Mouse (Mus musculus): ENCODE data around the gene Aqp2. TPM values are rescaled to one million over a fixed set of nuclear protein-coding genes. Genes with fewer than 3 reads are reported as not detected.

Aqp2 gene
- polyA plus RNA-seq, 1 experiment from 2014 or later = not detected

DNA sequence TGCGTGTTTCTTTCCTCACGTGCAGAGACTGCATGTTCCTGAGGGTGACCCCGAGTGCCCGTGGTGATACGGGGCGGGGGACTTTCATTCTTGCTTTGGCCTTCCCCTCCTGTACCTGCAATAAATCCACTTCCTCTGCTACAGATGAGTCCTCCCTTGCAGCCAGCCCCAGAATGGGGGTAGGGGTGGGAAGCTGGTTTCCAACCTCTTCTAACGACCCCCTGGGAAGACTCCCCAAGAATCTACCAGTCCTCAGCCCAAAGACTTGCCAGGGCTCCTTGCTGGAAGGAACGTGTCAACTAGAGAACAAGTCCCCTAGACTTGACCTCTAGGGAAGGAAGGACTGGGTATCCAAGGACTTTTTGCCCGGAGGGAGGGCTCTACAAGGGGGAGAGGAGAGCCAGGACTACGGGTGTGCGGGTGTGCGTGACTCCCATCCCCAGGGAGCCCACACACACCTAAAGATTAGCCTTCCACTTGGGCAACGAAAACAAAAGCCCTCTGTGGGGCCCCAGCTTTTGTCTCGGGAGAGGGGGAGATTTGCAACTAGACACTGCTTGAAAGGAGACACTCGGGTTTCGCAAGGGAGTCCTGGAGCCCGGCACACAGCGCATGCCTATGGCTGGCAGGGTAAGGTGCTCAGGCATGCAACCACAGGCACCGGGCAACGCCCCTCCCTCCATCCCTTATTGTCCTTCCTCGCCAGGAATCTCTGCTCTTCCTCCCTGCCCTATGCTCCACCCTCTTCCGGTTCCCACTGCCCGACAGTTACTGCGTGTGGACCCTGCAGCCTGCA is 5.8 kb downstream of the Aqp2 start:
- H3K4me3 ChIP-seq (ENCODE audit: low read depth, low read length) = peak overlapping the region; percentile 31; the same call in 1 of the 2 replicates
- no peak overlapping the region for H3K27ac ChIP-seq (replicated peaks)
- peaks cover 27% of the 10 kb centered on the region for H3K27me3 ChIP-seq (ENCODE audit: control insufficient read depth, insufficient read depth, low read length)
- H3K4me1 ChIP-seq (replicated peaks; ENCODE audit: control insufficient read depth, insufficient read depth) = 0 out of 2 replicates have a peak, but pooled peaks cover 3% of the 10 kb centered on the region
- ATAC-seq (ENCODE audit: low FRiP score, low TSS enrichment) (peak; percentile 36; the same call in 1 of the 2 replicates), DNase-seq (ENCODE audit: low spot score) (peak; percentile 35)
- H3K36me3 ChIP-seq (ENCODE audit: control insufficient read depth, insufficient read depth, low read length) = no peaks in the 10 kb centered on the region
- 2% methylated on average over 24 of the region's 24 CpGs for WGBS
- TF ChIP-seq EP300 (optimal IDR thresholded peaks at IDR 0.05) = no peak
- TF ChIP-seq CTCF (IDR thresholded peaks at IDR 0.05; ENCODE audit: low read depth) = no peak
- H3K9me3 ChIP-seq (ENCODE audit: control insufficient read depth, low read length) = no peaks in the 10 kb centered on the region
- H3K9ac ChIP-seq (ENCODE audit: low read length) = no peak overlapping the region
- H3K4me2 ChIP-seq (replicated peaks; ENCODE audit: low read depth) = peak overlapping the region; percentile 46

DNA sequence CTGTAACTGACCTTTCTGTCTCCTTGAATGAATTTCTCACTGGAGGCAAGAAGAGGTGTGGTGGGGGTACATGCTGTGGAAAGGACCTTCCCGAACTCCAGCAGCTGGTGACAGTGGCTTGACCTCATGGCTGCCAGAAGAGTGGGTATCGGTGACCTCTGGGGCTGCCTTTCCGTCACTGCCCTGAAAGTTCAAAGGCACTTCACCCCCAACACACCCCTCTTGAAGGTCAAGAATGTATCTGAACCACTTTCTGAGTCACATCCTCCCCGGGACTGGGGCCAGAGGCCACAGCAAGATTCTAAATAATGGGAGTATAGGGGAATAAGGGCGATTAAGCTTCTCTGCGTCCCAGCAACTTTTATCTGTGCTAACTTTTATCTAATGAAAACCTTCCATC is 6.9 kb downstream of the Aqp2 start:
- ATAC-seq (ENCODE audit: low FRiP score, low TSS enrichment) = no peak
- Histone ChIP-seq H3K4me2 (replicated peaks; ENCODE audit: low read depth) (no peak overlapping the region), H3K4me1 (replicated peaks; ENCODE audit: control insufficient read depth, insufficient read depth) (0 out of 2 replicates have a peak, but pooled peaks cover 3% of the 10 kb centered on the region), H3K36me3 (ENCODE audit: control insufficient read depth, insufficient read depth, low read length) (no peaks in the 10 kb centered on the region), H3K27me3 (ENCODE audit: control insufficient read depth, insufficient read depth, low read length) (peaks cover 36% of the 10 kb centered on the region), H3K9ac (ENCODE audit: low read length) (no peak overlapping the region), H3K4me3 (ENCODE audit: low read depth, low read length) (no peak overlapping the region), H3K9me3 (ENCODE audit: control insufficient read depth, low read length) (no peaks in the 10 kb centered on the region), H3K27ac (replicated peaks) (no peak overlapping the region)
- no peak for DNase-seq (ENCODE audit: low spot score)
- TF ChIP-seq CTCF (IDR thresholded peaks at IDR 0.05; ENCODE audit: low read depth) = no peak
- no peak for TF ChIP-seq EP300 (optimal IDR thresholded peaks at IDR 0.05)
- 62% methylated on average over 6 of the region's 6 CpGs for WGBS

GRCm38 (mm10) chr15:99586525-99586924 is 7.7 kb downstream of the Aqp2 start:
- WGBS = 93% methylated on average over 3 of the region's 3 CpGs
- no peak overlapping the region for H3K27ac ChIP-seq (replicated peaks)
- TF ChIP-seq CTCF (IDR thresholded peaks at IDR 0.05; ENCODE audit: low read depth) (no peak), EP300 (optimal IDR thresholded peaks at IDR 0.05) (no peak)

DNA sequence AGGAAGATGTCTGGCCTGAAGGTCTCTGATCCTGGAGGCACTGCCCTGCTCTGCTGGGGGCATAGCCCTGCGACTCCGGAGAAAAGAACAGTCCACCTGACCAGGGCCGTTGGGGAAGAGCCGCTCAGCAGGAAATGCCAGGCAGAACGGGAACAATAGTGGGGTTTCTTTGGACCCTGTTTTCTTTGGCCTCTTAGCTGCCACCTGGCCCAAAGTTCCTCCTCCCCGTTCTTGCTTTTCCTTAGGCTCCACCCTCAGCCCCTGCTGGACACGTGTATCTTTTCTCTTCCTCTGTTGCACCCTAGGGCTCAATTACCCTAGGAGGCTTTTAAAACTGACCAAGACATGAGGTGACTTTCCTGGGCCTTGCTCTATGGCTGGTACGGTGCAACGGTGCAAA is 10.4 kb downstream of the Aqp2 start:
- no peaks in the 10 kb centered on the region for H3K36me3 ChIP-seq (ENCODE audit: control insufficient read depth, insufficient read depth, low read length)
- H3K27me3 ChIP-seq (ENCODE audit: control insufficient read depth, insufficient read depth, low read length) = peaks cover 33% of the 10 kb centered on the region
- no peak for TF ChIP-seq CTCF (IDR thresholded peaks at IDR 0.05; ENCODE audit: low read depth)
- TF ChIP-seq EP300 (optimal IDR thresholded peaks at IDR 0.05) = no peak
- no peaks in the 10 kb centered on the region for H3K9me3 ChIP-seq (ENCODE audit: control insufficient read depth, low read length)
- DNase-seq (ENCODE audit: low spot score) = no peak
- H3K4me3 ChIP-seq (ENCODE audit: low read depth, low read length) = no peak overlapping the region
- no peak for ATAC-seq (ENCODE audit: low FRiP score, low TSS enrichment)
- no peak overlapping the region for H3K27ac ChIP-seq (replicated peaks)
- no peak overlapping the region for H3K9ac ChIP-seq (ENCODE audit: low read length)
- 12% methylated on average over 9 of the region's 9 CpGs for WGBS
- H3K4me2 ChIP-seq (replicated peaks; ENCODE audit: low read depth) = no peak overlapping the region
- H3K4me1 ChIP-seq (replicated peaks; ENCODE audit: control insufficient read depth, insufficient read depth) = 0 out of 2 replicates have a peak, but pooled peaks cover 3% of the 10 kb centered on the region

More at GRCm38 (mm10) chr15:99586525-99586924, 7.7 kb downstream of the Aqp2 start:
- DNase-seq (ENCODE audit: low spot score) (no peak), ATAC-seq (ENCODE audit: low FRiP score, low TSS enrichment) (no peak)
- Histone ChIP-seq H3K4me1 (replicated peaks; ENCODE audit: control insufficient read depth, insufficient read depth) (0 out of 2 replicates have a peak, but pooled peaks cover 3% of the 10 kb centered on the region), H3K27me3 (ENCODE audit: control insufficient read depth, insufficient read depth, low read length) (peaks cover 41% of the 10 kb centered on the region), H3K4me3 (ENCODE audit: low read depth, low read length) (no peak overlapping the region), H3K9me3 (ENCODE audit: control insufficient read depth, low read length) (no peaks in the 10 kb centered on the region), H3K36me3 (ENCODE audit: control insufficient read depth, insufficient read depth, low read length) (no peaks in the 10 kb centered on the region), H3K4me2 (replicated peaks; ENCODE audit: low read depth) (no peak overlapping the region), H3K9ac (ENCODE audit: low read length) (no peak overlapping the region)

DNA sequence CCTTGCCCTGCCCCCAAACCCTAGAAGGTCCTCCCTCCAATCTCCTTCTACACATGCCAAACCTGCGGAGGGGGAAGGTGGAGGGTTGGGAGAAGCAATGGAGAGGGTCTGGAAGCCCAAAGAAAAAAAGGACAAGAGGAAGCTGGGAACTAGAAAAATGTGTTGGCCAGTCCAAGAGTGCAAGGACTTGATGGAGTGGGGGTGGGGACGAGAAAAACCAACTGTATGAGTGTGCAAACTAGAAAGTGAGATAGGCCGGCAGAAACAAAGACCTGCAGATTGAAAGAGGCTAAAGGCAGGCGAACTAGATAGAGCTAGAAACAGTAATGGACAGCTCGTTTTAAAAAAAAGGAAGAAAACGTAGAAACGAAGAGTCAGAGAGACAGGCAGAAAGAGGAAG is 10.8 kb downstream of the Aqp2 start:
- Histone ChIP-seq H3K4me2 (replicated peaks; ENCODE audit: low read depth) (no peak overlapping the region), H3K36me3 (ENCODE audit: control insufficient read depth, insufficient read depth, low read length) (no peaks in the 10 kb centered on the region), H3K27ac (replicated peaks) (no peak overlapping the region), H3K9me3 (ENCODE audit: control insufficient read depth, low read length) (no peaks in the 10 kb centered on the region), H3K4me3 (ENCODE audit: low read depth, low read length) (no peak overlapping the region), H3K4me1 (replicated peaks; ENCODE audit: control insufficient read depth, insufficient read depth) (no peaks in the 10 kb centered on the region), H3K27me3 (ENCODE audit: control insufficient read depth, insufficient read depth, low read length) (peaks cover 31% of the 10 kb centered on the region), H3K9ac (ENCODE audit: low read length) (no peak overlapping the region)
- no peak for ATAC-seq (ENCODE audit: low FRiP score, low TSS enrichment)
- DNase-seq (ENCODE audit: low spot score) = no peak
- TF ChIP-seq EP300 (optimal IDR thresholded peaks at IDR 0.05) = no peak
- no peak for TF ChIP-seq CTCF (IDR thresholded peaks at IDR 0.05; ENCODE audit: low read depth)
- WGBS = 25% methylated on average over 7 of the region's 7 CpGs
